Comparison of ENCODE assay signal across 8 mouse cellular contexts in the genomic region with DNA sequence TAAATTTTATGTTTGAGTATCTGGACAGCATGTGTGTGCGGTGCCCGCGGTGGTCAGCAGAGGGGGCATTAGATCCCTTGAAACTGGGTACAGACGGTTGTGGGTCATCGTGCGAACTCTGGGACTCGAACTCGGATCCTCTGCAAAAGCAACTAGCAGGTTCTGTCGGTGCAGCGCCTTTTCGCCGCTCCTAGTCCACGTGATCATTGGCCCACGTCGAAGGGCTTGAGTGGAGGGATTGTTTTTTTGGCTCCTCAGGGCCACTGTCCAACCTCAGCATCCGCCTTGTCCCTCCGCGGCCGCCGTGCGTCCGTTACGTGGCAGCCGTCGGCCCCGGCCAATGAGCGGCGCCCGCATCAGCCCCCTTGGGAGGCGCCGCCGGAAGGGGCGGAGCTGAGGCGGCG. TPM values are rescaled to one million over a fixed set of nuclear protein-coding genes. Genes with fewer than 3 reads are reported as not detected.
DNase-seq lines count a peak whose midpoint lies in the region; ATAC-seq and TF ChIP-seq lines count a peak whose summit lies in the region.

A gene (plus strand): TSS at position 313 of the 404 bp plus-strand sequence.

- peaks cover 5% of the 10 kb centered on the region; the same call in 1 of the 2 replicates for H3K4me1 ChIP-seq in embryonic facial prominence, embryonic 14.5 days (ENCODE audit: control insufficient read depth, insufficient read depth, low read length)
- H3K4me1 ChIP-seq in heart, adult 2 months (ENCODE audit: control insufficient read depth, insufficient read depth, low read length): peaks cover 6% of the 10 kb centered on the region
- H3K4me1 ChIP-seq in limb, embryonic 13.5 days: peaks cover 18% of the 10 kb centered on the region
- H3K4me1 ChIP-seq in midbrain, embryonic 16.5 days (ENCODE audit: control insufficient read depth, insufficient read depth, low read length): peaks cover 18% of the 10 kb centered on the region

- no peaks in the 10 kb centered on the region for H3K27me3 ChIP-seq in embryonic facial prominence, embryonic 14.5 days (replicated peaks; ENCODE audit: control insufficient read depth, insufficient read depth, low read length)
- H3K27me3 ChIP-seq in heart, adult 2 months (ENCODE audit: control insufficient read depth, insufficient read depth, low read length): no peaks in the 10 kb centered on the region
- 0 out of 2 replicates have a peak, but pooled peaks cover 4% of the 10 kb centered on the region for H3K27me3 ChIP-seq in limb, embryonic 13.5 days
- H3K27me3 ChIP-seq in midbrain, embryonic 16.5 days (ENCODE audit: control insufficient read depth, insufficient read depth, low read depth, low read length): no peaks in the 10 kb centered on the region

- TF ChIP-seq EP300 in heart, adult 2 months (IDR thresholded peaks at IDR 0.05; ENCODE audit: insufficient read depth, low read depth, low read length): peak; percentile 94

- intact Hi-C loops in heart, adult 2 months (cut with DNase I): loop anchor here (1.0 to 10.0 kb wide), 2 partner anchors 12 to 426 kb away; a partner anchor contains a TSS

- H3K4me3 ChIP-seq in embryonic facial prominence, embryonic 14.5 days (ENCODE audit: low read depth, low read length): peak within 1 kb of the TSS; percentile 85
- peak within 1 kb of the TSS; percentile 81 for H3K4me3 ChIP-seq in heart, adult 2 months
- H3K4me3 ChIP-seq in limb, embryonic 13.5 days: peak within 1 kb of the TSS; percentile 98
- H3K4me3 ChIP-seq in midbrain, embryonic 16.5 days (ENCODE audit: low read depth, low read length): peak within 1 kb of the TSS; percentile 97

- H3K27ac ChIP-seq in embryonic facial prominence, embryonic 14.5 days (replicated peaks; ENCODE audit: low read depth, low read length): peak within 1 kb of the TSS; percentile 89
- H3K27ac ChIP-seq in heart, adult 2 months: peak within 1 kb of the TSS; percentile 88
- peak within 1 kb of the TSS; percentile 88 for H3K27ac ChIP-seq in limb, embryonic 13.5 days
- H3K27ac ChIP-seq in midbrain, embryonic 16.5 days (ENCODE audit: low read length): peak within 1 kb of the TSS; percentile 82

- peak within 1 kb of the TSS; percentile 93 for H3K9ac ChIP-seq in embryonic facial prominence, embryonic 14.5 days (ENCODE audit: low read depth, low read length)
- H3K9ac ChIP-seq in heart, adult 2 months (ENCODE audit: low read depth, low read length): peak within 1 kb of the TSS; percentile 80
- peak within 1 kb of the TSS; percentile 97 for H3K9ac ChIP-seq in limb, embryonic 13.5 days
- peak within 1 kb of the TSS; percentile 75 for H3K9ac ChIP-seq in midbrain, embryonic 16.5 days (ENCODE audit: low read depth, low read length)

- peaks cover 2% of the 10 kb centered on the region; the same call in 1 of the 2 replicates for H3K79me2 ChIP-seq in heart, adult 2 months (replicated peaks; ENCODE audit: control insufficient read depth, insufficient read depth, low read length)

- ATAC-seq in embryonic facial prominence, embryonic 14.5 days (ENCODE audit: low read depth): peak; percentile 96
- ATAC-seq in limb, embryonic 13.5 days (ENCODE audit: low FRiP score, low read depth): peak; percentile 95
- ATAC-seq in midbrain, embryonic 16.5 days: peak; percentile 95

- H3K36me3 ChIP-seq in embryonic facial prominence, embryonic 14.5 days (ENCODE audit: control insufficient read depth, insufficient read depth, low read length): peaks cover 29% of the 10 kb centered on the region
- H3K36me3 ChIP-seq in heart, adult 2 months (ENCODE audit: control insufficient read depth, insufficient read depth, low read length): peaks cover 13% of the 10 kb centered on the region
- peaks cover 30% of the 10 kb centered on the region for H3K36me3 ChIP-seq in limb, embryonic 13.5 days
- H3K36me3 ChIP-seq in midbrain, embryonic 16.5 days (ENCODE audit: control insufficient read depth, insufficient read depth, low read length): peaks cover 13% of the 10 kb centered on the region; the same call in 1 of the 2 replicates

- peak within 1 kb of the TSS; percentile 80 for H3K4me2 ChIP-seq in embryonic facial prominence, embryonic 14.5 days (ENCODE audit: low read depth, low read length)
- peak within 1 kb of the TSS; percentile 69 for H3K4me2 ChIP-seq in limb, embryonic 13.5 days (replicated peaks)
- H3K4me2 ChIP-seq in midbrain, embryonic 16.5 days (ENCODE audit: low read length): peak within 1 kb of the TSS; percentile 92

- H3K9me3 ChIP-seq in embryonic facial prominence, embryonic 14.5 days (ENCODE audit: control insufficient read depth, low read length): no peaks in the 10 kb centered on the region
- H3K9me3 ChIP-seq in limb, embryonic 13.5 days: no peaks in the 10 kb centered on the region
- no peaks in the 10 kb centered on the region for H3K9me3 ChIP-seq in midbrain, embryonic 16.5 days (replicated peaks; ENCODE audit: control insufficient read depth, low read length, poor library complexity, severe bottlenecking)

- peak; percentile 67 for TF ChIP-seq CTCF in heart, adult 2 months (IDR thresholded peaks at IDR 0.05)

- peak; percentile 98 for DNase-seq in 3T3-L1 (ENCODE audit: low read depth, low spot score)
- DNase-seq in adrenal gland, postnatal 4 days (ENCODE audit: low spot score in 2 of 2): peak; percentile 81 to 86
- DNase-seq in embryonic facial prominence, embryonic 14.5 days (ENCODE audit: low spot score): peak; percentile 99
- DNase-seq in heart, adult 2 months: peak; percentile 98
- DNase-seq in kidney, adult 8-10 months: peak; percentile 97
- peak; percentile 84 to 94 for DNase-seq in spleen, postnatal 10 days (ENCODE audit: low spot score in 2 of 2)

- TF ChIP-seq POLR2A in heart, adult 2 months (IDR thresholded peaks at IDR 0.05; ENCODE audit: insufficient read depth, low read depth, low read length): 0 out of 2 replicates have a peak, but pooled peaks have one; percentile 45

- 0% methylated on average over 22 of the region's 35 CpGs for WGBS in embryonic facial prominence, embryonic 14.5 days
- WGBS in heart, adult 2 months: under 1% methylated on average over 35 of the region's 35 CpGs
- WGBS in limb, embryonic 13.5 days: under 1% methylated on average over 35 of the region's 35 CpGs
- WGBS in midbrain, embryonic 16.5 days: under 1% methylated on average over 32 of the region's 35 CpGs

RNA-seq across cellular contexts. Expression of the gene that starts here (rescaled TPM):
- 100 to 1,000 TPM; 199 to 213 TPM for total RNA-seq in adrenal gland, postnatal 4 days (2021)
- 612 and 629 TPM in 2 replicates for polyA plus RNA-seq in embryonic facial prominence, embryonic 14.5 days (2014; fragmentation: Nextera tagmentation; extraction: Ambion mirVana)
- 100 to 1,000 TPM; 167 to 194 TPM for total RNA-seq in heart, adult 2 months (2021)
- polyA plus RNA-seq in heart, adult 2 months (2012; rRNA removed): 80.9 and 150 TPM in 2 replicates
- polyA plus RNA-seq in limb, embryonic 13.5 days (2015; fragmentation: Nextera tagmentation; extraction: Ambion mirVana): 590 and 600 TPM in 2 replicates
- polyA plus RNA-seq in midbrain, embryonic 16.5 days (2015; fragmentation: Nextera tagmentation; extraction: Ambion mirVana): 340 and 348 TPM in 2 replicates

Comparison
In these comparisons a context has a peak if more than half of its experiments do, and no peak if none do; other contexts are left out.
1. Peak in every context shown above with its lines: DNase-seq, ATAC-seq, H3K4me3 ChIP-seq and H3K27ac ChIP-seq.